Mouse (Mus musculus) heart, adult 2 months (tissue): ENCODE data around the gene Gm47959.

Experiments
- CTCF ChIP-seq: fragments of 200-600 bp; IDR thresholded peaks from 2 replicates; pipeline ENCODE4 v1.8.1; 2022; ENCODE audit warnings: antibody characterized with exemption, mild to moderate bottlenecking, moderate library complexity
- EP300 ChIP-seq: fragments of 200-500 bp; IDR thresholded peaks from 2 replicates; pipeline ENCODE4 v1.6.1; 2011; ENCODE audit warnings: low read depth, low read length, control low read depth; ENCODE audit not compliant: insufficient read depth

DNA sequence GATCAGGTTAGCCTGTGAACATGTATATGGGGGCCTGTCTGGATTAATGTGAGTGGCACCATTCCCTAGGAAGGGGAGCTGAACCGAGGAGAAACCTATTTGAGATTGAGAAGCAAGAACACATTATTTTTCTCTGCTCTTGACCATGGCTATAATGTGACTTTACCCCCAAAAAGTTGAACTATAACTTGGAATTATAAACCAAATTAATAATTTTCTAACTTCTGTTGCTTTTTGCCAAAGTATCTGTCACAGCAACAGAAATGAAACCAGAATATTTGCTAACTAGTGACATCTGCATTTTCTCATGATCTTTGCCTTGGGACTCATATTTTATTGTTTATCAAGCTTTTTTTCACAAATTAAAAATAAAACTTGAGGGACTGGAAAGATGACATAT lies 16.2 kb downstream of the Gm47959 start:
- no peak for TF ChIP-seq CTCF
- no peak for TF ChIP-seq EP300
